Mouse (Mus musculus) urinary bladder, adult 18-20 months (tissue): ENCODE data around the gene Mrpl33.
A peak's percentile ranks its signal among the peaks of the same experiment; 100 is the strongest.

ENCODE experiments used
- DNase-seq, 2 experiments: peaks; one replicate each; pipeline ENCODE4 v3.0.0; 2022; ENCODE audit warnings: low spot score in 2 of 2, mixed read lengths in 2 of 2

The Mrpl33 gene

DNA sequence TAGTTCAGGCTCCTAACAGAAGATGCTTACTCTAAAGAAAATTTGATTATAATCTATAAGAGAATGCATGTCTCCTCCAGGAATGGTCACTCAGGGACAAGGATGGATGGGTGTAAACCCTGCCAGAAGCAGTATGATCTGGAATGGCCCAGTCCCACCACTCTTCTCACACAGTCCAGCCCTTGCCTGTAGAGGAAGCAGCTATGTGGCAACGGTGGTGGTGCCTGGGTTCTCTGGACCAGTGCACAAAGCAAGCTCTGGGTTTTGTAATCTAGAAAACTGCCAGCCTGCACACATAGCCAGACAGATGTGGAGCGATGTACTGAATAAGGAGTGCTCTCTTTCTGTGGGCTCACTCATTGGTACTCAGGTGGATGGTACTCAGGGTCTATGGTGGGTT is 43.8 kb downstream of the Mrpl33 start:
- no peak for DNase-seq

- DNase-seq = no peak
Observed at GRCm38 (mm10) chr5:31642300-31642699, 45.6 kb downstream of the Mrpl33 start.

DNA sequence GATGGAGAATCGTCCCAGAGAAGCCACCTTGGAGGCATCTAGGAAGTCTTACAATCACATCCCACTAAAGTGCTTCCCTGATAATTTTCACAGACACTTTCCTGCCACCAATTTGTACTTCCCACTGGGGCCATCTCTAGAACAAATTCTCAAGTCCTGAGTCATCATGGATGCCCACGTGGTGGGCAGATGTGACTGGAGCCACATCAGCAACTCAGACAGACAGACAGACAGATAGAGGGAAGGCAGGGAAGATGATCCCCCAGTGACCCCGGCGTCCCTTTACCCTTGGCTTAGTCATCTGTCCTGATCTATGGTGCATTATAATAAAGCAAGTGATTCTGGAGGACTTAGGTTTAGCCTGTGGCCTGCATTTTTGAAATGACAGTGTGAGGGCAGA is 47.5 kb downstream of the Mrpl33 start:
- DNase-seq = no peak

DNA sequence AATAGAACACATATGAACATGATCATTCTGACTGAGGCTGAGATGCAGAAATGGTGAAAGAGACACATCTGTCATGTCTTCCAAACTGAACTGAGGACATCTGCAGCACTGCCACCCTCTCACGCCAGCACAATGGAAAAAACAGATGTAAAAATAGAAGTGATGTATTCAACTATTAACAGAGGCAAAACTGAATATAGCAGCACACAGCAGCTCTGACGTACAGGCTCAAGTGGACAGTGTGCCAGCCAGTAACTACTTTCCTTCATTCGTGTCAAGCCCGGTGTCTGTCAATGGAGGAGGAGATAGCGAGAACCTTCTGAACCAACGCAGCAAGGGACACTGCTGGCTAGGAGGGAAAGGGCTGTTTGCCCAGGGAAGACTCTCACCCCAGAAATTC is 48.1 kb downstream of the Mrpl33 start:
- DNase-seq = no peak

DNA sequence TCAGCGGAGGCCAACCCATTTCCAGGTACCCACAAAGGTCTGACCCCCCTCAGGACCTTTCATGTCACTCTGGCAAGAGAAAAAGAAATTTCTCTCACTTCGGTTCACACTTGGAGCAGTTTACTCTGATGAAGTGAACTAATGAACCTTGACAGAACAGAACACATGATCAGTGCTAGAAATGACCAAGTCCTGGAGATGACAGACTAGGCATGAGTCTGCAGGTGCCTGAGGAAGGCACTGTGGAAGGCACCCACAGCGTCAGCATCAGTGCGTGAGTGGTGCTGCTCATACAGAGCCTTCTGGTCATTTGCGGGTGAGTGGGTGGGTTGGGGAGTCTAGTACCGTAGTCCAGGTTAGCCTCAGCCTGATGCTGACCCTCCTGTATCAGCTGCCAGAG is 49.1 kb downstream of the Mrpl33 start:
- DNase-seq = no peak

DNA sequence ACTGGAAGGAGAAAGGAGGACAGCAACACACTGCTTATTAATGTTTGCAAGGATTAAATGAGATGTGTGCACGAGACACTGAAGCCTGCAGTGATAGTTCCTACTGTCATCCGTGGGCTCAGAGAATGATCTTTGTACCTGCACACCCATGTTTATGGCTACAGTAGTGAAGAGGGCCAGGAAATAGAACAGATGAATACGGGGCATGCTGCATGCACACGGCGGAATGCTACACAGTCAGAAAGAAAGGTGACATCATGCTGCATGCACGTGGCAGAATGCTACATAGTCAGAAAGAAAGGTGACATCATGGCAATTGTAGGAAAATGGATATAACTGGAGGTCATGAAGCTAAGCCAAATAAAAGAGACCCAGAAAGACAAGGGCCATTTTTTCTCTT is 49.8 kb downstream of the Mrpl33 start:
- no peak for DNase-seq

DNA sequence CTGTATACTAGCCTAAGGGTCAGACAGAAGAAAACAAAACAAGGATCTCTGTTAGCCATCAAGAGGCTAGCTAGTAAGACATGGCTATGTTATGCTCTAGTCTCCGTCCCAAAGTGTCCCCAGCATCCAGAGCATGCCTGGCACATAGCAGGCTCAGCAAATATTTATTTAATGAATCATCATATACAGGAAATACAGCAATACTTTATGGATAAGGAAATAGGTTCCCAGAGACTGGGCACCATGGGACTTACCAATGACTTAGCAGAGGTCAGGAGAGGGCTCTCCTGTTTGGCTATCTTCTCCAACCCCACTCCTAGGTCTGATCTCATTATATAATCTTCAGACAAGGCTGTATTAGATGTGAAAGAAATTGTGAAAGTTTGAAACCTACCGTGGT is 50.6 kb downstream of the Mrpl33 start:
- DNase-seq = no peak

DNA sequence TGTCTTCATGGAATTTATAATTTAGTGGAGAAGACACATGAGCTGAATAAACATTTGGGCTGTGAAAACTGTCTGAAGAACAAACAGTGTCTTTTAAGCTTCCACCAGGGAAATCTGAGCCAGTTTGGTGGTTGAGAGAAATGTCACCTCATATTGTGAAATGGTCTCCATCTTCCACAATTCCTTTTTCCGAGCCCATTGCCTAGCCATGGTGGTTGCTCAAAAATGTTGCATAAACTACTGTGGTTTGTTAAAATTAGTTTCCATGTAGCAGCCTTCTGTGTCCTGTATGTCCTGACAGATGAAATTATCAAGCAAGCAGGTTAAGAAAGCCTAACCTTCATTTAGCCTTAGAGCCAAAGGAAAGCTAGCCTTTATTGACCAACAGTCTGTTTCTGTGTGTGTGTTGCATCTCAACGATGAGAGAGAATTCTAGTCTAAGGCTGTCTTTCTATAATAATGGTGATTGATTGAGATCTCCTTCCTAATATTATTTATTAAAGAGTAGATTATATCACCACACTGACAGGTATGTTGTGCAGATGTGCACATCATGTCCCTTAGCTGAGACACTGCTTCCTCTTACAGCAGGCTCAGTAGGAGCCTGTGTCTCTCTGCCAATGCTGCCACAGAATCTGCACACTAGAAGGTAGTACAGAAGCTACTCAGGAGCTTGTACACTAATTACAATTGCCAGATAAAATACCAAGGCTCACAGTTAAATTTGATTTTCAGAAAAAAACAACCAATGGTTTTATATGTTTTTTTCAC is 54.0 kb downstream of the Mrpl33 start:
- DNase-seq = no peak

DNA sequence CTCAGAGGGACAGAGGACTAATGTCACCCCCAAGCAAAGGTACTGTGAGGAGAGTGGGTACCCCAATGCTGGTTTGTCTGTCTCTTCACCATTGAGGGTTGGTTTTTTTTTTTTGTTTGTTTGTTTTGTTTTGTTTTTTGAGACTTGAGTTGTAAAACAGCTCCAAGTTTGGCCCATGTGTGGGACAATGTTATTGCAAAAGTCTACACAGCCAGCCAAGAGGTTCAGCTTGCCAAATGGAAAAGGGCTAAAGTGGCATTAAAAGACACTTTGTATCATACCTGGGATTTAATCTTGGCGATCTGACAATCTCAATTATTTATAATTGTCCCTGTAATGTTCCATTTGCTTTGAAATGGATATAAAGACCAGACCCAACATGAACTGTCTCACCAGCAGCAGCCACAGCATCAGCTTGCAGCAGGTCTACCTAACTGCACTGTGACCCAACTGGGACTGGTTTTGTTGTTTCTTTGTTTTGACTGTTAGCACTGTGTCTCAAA is 59.0 kb downstream of the Mrpl33 start:
- no peak for DNase-seq

DNA sequence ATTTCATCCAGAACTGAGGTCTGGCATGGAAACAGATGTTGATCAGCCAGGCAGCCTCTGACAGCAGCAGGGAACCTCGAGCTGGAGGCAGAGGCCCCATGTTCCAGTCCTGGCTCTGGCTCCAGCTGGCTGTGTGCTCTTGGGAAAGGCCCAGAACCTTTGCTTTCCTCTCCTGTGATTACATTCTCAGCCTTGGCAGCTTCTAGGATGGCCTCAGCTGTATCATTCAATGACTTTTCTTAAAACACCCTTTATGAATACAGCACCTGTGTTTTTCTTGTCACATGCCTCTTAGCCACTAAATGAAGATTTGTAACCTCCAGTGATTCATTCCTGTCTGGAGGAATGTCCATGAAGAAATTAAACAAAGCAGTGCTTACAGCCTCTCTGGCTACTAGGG is 69.4 kb downstream of the Mrpl33 start:
- DNase-seq = no peak

- DNase-seq = no peak
Observed at GRCm38 (mm10) chr5:31668325-31668968, 71.7 kb downstream of the Mrpl33 start.

DNA sequence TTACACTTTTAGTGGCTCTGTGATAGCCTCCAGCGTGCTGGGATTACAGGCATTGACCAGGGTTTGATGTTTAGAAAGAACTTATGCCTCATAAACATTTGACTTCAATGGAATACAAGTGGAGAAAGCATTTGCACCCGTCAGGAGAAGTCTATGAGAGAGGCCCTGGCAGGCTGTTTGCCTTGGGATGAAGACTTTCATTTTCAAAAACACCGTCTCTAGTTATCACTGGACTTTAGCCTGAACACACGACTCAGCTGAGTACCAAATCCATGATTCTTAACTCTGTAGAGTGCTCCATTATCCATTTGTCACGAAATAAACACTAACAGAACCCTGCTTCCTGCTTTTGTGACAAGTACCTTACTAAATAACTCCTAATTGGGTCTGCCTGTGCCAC is 73.2 kb downstream of the Mrpl33 start:
- DNase-seq = no peak

DNA sequence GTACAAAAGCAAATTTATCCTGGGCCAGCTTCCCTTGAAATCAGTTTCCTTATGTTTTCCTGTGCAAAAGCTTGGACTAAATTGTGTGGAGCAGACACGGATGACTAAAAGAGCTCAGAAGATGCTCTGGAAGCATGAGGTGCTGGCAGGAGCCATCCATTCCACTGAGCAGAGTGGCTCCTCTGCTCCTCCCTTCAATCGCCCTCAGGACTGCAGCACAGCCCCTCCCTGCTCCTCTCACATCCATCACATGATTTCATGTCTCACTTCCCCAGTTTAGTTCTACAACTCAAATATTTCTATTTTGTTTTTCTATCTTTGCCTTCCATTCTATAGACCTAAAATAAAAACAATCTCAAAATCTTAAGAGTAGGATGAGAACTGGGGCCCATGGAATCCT is 74.4 kb downstream of the Mrpl33 start:
- DNase-seq = no peak

DNA sequence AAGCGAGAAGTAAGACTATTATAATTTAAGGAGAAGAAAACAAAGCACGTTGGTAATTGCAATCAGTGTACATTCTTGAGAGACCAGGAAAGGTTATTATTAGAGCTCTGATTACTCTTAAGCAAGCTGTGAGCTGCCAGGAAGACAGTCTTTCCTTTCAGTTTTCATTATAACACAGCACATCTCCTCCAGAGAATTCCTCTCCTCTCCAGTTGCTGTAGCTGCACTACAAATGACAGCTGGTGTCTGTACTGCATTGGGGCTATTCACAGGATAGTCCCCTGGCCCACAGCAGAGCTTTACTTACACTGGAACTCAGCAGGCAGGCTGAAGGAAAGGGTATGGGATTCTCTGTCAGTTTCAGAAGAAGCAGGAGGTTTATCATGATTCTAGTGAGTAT is 76.7 kb downstream of the Mrpl33 start:
- no peak for DNase-seq

- no peak for DNase-seq
Observed at GRCm38 (mm10) chr5:31678000-31678399, 81.3 kb downstream of the Mrpl33 start.

GRCm38 (mm10) chr5:31680183-31680582 is 83.4 kb downstream of the Mrpl33 start:
- no peak for DNase-seq

DNA sequence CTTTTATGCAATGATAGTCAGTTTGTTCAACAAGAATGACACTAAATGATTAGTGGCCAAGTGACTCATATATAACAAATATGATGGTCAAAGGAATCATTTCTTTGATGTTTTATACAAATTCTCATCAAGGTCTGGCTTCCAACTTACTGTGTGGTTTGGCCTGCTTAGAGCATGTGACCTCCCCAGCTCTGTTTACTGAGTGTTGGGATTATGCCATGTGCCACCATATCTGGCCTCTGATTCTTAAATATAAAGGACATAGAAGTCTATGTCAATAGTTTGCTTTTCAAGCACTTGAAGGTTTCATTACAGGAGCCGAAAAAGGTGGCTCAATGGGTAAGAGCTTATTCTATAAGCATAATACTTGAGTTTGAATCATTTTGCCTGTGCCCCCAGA is 85.6 kb downstream of the Mrpl33 start:
- no peak for DNase-seq

DNA sequence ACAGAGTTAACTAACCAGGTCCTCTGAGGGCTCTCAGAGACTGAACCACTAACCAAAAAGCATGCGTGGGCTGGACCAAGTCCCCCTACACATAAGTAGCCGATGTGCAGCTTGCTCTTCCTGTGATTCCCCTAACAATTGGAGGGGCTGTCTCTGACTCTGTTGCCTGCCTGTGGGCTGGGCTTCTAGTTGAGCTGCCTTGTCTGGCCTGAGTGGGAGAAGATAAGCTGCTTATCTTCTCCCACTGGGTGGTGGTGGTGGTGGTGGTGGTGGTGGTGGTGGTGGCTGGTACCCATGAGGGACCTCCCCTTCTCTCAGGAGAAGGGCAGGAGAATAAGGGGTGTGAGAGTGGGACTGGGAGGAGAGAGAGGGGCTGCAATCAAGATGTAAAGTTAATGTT is 89.3 kb downstream of the Mrpl33 start:
- DNase-seq = no peak

DNA sequence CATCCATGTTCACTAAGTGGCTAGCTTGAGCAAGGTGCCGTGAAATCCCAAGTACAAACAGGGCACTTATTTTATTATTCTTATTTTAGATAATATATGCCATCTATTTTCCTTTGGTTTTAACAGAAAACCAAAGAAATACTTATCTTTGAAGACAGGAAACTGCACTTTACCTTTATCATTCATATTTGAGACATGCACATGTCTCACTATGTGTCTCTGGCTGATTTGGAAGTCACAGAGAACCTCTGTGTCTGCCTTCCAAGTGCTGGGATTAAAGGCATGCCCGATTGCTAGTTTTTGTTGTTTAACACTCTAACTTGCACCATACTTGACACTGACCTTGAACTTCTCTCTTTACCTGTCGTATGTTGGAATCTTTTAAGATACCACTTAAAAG is 91.2 kb downstream of the Mrpl33 start:
- DNase-seq = no peak

DNA sequence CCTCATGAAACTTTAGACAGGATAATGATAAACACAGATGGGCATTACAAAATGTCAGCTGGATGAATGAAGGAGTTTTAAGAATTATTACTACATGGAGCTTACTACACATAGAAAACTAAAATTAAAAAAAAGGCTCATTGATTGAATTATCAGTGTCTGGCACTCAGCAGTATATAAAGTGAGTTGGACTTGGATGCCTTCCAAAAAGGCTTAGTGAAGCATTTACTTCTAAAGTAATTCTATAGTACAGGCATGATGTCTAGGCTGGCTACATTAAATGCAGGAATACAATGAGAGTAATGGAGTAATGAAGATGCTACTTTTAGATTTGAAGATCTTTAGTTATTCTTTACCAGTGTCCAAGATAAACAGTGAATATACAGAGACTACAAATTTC is 96.5 kb downstream of the Mrpl33 start:
- no peak for DNase-seq

GRCm38 (mm10) chr5:31696971-31697643 is 100.4 kb downstream of the Mrpl33 start, which contains the start of gene Rbks:
Gene Rbks, minus strand, starts transcription at chr5:31697627.
- DNase-seq = no peak

DNA sequence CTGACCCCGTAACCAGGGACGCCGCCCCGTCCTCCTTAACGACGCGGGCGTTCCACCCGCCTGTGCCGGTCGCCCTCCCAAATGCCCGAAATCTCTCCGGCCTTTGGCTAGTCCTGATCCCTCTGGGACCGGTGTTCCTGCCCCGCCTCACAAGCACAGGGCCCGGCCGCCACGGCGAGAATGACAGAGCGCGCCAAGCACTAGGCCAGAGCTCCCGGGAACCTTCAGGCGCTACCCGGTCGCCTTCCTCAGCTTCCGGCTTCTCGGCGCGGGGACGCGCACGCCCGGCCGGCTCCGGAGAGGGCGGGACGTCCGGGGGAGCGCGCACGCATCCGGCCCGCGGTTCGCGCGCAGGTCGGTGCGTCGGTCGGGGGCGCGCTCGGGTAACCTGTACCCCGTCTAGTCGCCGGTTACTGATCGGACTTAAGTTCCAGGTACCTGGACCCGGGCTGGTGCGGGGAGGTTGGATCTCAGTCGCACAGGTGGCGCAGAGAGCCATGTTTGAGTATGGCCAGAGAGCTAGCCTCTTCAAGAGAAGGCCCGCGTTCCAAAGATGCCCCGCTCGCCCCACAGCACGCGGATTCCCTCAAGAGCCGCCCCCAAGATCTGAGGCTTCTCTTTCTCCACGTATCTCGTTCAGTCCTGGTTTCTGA is 101.0 kb downstream of the Mrpl33 start, which contains the start of gene Babam2:
Gene Babam2, plus strand, starts transcription at position 41 of the 653 bp plus-strand sequence.
- peak; percentile 89 to 94 for DNase-seq
